Mouse (Mus musculus) MEL (cell line): ENCODE results near the gene Hmgb1. TPM values are rescaled to one million over a fixed set of nuclear protein-coding genes. Genes with fewer than 3 reads are reported as not detected.

Experiments used
- DNase-seq: peaks from one replicate; pipeline ENCODE4 v3.0.0; 2011; ENCODE audit warnings: low read depth, low spot score
- H3K27ac ChIP-seq: 2 replicates; pipeline ENCODE4 v1.5.1; 2012; ENCODE audit warnings: low read depth, mild to moderate bottlenecking, control low read depth, low read length, moderate library complexity; ENCODE audit not compliant: control insufficient read depth
- H3K27me3 ChIP-seq, 2 experiments: fragments of 150-350 bp in 1 of 2; sonication (generic) in 1 of 2; 2 replicates each; pipeline ENCODE4 v1.6.1; 2012; ENCODE audit warnings: low read length in 2 of 2, mild to moderate bottlenecking in 2 of 2, improper control_type of control experiment in 1 of 2, moderate library complexity in 1 of 2; ENCODE audit not compliant: insufficient read depth in 2 of 2, control insufficient read depth in 1 of 2
- H3K36me3 ChIP-seq, 2 experiments: 2 replicates each; pipeline ENCODE4 v1.6.1; 2012 to 2014; ENCODE audit warnings: low read length in 2 of 2, improper control_type of control experiment in 1 of 2, inconsistent platforms in 1 of 2, mild to moderate bottlenecking in 1 of 2; ENCODE audit not compliant: insufficient read depth in 2 of 2, control insufficient read depth in 1 of 2
- H3K4me1 ChIP-seq, 2 experiments: fragments of 150-350 bp in 1 of 2; sonication (generic) in 1 of 2; 2 replicates each; pipeline ENCODE4 v1.6.1; 2012; ENCODE audit warnings: low read length in 2 of 2, improper control_type of control experiment in 1 of 2, mild to moderate bottlenecking in 1 of 2; ENCODE audit not compliant: insufficient read depth in 2 of 2, control insufficient read depth in 1 of 2
- H3K4me3 ChIP-seq, 2 experiments: fragments of 150-350 bp in 1 of 2; sonication (generic) in 1 of 2; 2 replicates each; pipeline ENCODE4 v1.5.1; 2012; ENCODE audit warnings: low read depth in 2 of 2, low read length in 2 of 2, mild to moderate bottlenecking in 2 of 2, moderate library complexity in 2 of 2, control low read depth in 1 of 2, improper control_type of control experiment in 1 of 2; ENCODE audit not compliant: control insufficient read depth in 1 of 2, insufficient read depth in 1 of 2
- H3K79me2 ChIP-seq: 2 replicates; pipeline ENCODE4 v1.6.1; 2012; ENCODE audit warnings: mild to moderate bottlenecking, low read length, moderate library complexity; ENCODE audit not compliant: control insufficient read depth, poor library complexity, insufficient read depth
- H3K9ac ChIP-seq: 2 replicates; pipeline ENCODE4 v1.6.1; 2012; ENCODE audit warnings: low read depth, mild to moderate bottlenecking, control low read depth, low read length, moderate library complexity; ENCODE audit not compliant: control insufficient read depth, poor library complexity, severe bottlenecking
- H3K9me3 ChIP-seq: fragments of 150-350 bp; sonication (generic); replicated peaks from 2 replicates; pipeline ENCODE4 v1.6.1; 2012; ENCODE audit warnings: mild to moderate bottlenecking, low read length, improper control_type of control experiment, moderate library complexity; ENCODE audit not compliant: insufficient read depth
- BHLHE40 ChIP-seq: IDR thresholded peaks from 2 replicates; pipeline ENCODE4 v1.6.1; 2012; ENCODE audit warnings: low read depth, mild to moderate bottlenecking, inconsistent platforms, low read length, improper control_type of control experiment, borderline replicate concordance
- CHD2 ChIP-seq: IDR thresholded peaks from 2 replicates; pipeline ENCODE4 v1.6.1; 2011; ENCODE audit warnings: low read length, improper control_type of control experiment
- CTCF ChIP-seq, 3 experiments: IDR thresholded peaks in 2 of 3; conservative IDR thresholded peaks in 1 of 3; 2 replicates each; pipeline ENCODE4 v1.5.1; 2011 to 2012; ENCODE audit warnings: low read length in 3 of 3, low read depth in 2 of 3, mild to moderate bottlenecking in 2 of 3, improper control_type of control experiment in 1 of 3, inconsistent platforms in 1 of 3, mixed read lengths in 1 of 3, moderate library complexity in 1 of 3; ENCODE audit not compliant: control insufficient read depth in 1 of 3, insufficient read depth in 1 of 3, poor library complexity in 1 of 3, severe bottlenecking in 1 of 3
- E2F4 ChIP-seq: IDR thresholded peaks from 2 replicates; pipeline ENCODE4 v1.6.1; 2011; ENCODE audit warnings: low read depth, low read length, improper control_type of control experiment, borderline replicate concordance
- ELF1 ChIP-seq: IDR thresholded peaks from 2 replicates; pipeline ENCODE4 v1.6.1; 2014; ENCODE audit warnings: low read depth, mild to moderate bottlenecking, inconsistent platforms, low read length, improper control_type of control experiment, moderate library complexity
- EP300 ChIP-seq, 2 experiments: IDR thresholded peaks; 2 replicates each; pipeline ENCODE4 v1.6.1; 2011; ENCODE audit warnings: improper control_type of control experiment in 2 of 2, low read length in 2 of 2, low read depth in 1 of 2, mild to moderate bottlenecking in 1 of 2
- ETS1 ChIP-seq: IDR thresholded peaks from 2 replicates; pipeline ENCODE4 v1.6.1; 2012; ENCODE audit warnings: low read depth, mild to moderate bottlenecking, inconsistent platforms, low read length, improper control_type of control experiment, moderate library complexity
- GATA1 ChIP-seq: IDR thresholded peaks from 2 replicates; pipeline ENCODE4 v1.6.1; 2011; ENCODE audit warnings: low read depth, low read length, improper control_type of control experiment
- JUND ChIP-seq: IDR thresholded peaks from 2 replicates; pipeline ENCODE4 v1.6.1; 2011; ENCODE audit warnings: low read depth, mild to moderate bottlenecking, improper control_type of control experiment, low read length
- KAT2A ChIP-seq: conservative IDR thresholded peaks from 2 replicates; pipeline ENCODE4 v1.6.1; 2012; ENCODE audit warnings: low read depth, low read length, improper control_type of control experiment, inconsistent platforms
- MAX ChIP-seq: IDR thresholded peaks from 2 replicates; pipeline ENCODE4 v1.6.1; 2011; ENCODE audit warnings: low read length, improper control_type of control experiment
- MXI1 ChIP-seq: IDR thresholded peaks from 2 replicates; pipeline ENCODE4 v1.6.1; 2011; ENCODE audit warnings: mild to moderate bottlenecking, low read depth, low read length, improper control_type of control experiment
- MYB ChIP-seq: IDR thresholded peaks from 2 replicates; pipeline ENCODE4 v1.6.1; 2011; ENCODE audit warnings: mild to moderate bottlenecking, low read depth, low read length, improper control_type of control experiment
- NELFE ChIP-seq: IDR thresholded peaks from 2 replicates; pipeline ENCODE4 v1.6.1; 2011; ENCODE audit warnings: low read depth, low read length, improper control_type of control experiment
- POLR2A ChIP-seq, 2 experiments: IDR thresholded peaks; 2 replicates each; pipeline ENCODE4 v1.6.1; 2011 to 2012; ENCODE audit warnings: low read length in 2 of 2, mild to moderate bottlenecking in 2 of 2, control low read depth in 1 of 2, improper control_type of control experiment in 1 of 2, low read depth in 1 of 2, moderate library complexity in 1 of 2; ENCODE audit not compliant: control insufficient read depth in 1 of 2, insufficient read depth in 1 of 2, poor library complexity in 1 of 2
- POLR2AphosphoS2 ChIP-seq: IDR thresholded peaks from 2 replicates; pipeline ENCODE4 v1.6.1; 2011; ENCODE audit warnings: low read length, improper control_type of control experiment
- POLR2AphosphoS5 ChIP-seq: IDR thresholded peaks from 2 replicates; pipeline ENCODE4 v1.6.1; 2012; ENCODE audit warnings: low read depth, borderline replicate concordance, mild to moderate bottlenecking, inconsistent platforms, low read length, moderate library complexity, mixed read lengths
- RAD21 ChIP-seq: IDR thresholded peaks from 2 replicates; pipeline ENCODE4 v1.6.1; 2011; ENCODE audit warnings: mild to moderate bottlenecking, low read depth, low read length, improper control_type of control experiment
- RCOR1 ChIP-seq: IDR thresholded peaks from 2 replicates; pipeline ENCODE4 v1.6.1; 2012; ENCODE audit warnings: low read depth, mild to moderate bottlenecking, inconsistent platforms, low read length, improper control_type of control experiment
- SIN3A ChIP-seq: IDR thresholded peaks from 2 replicates; pipeline ENCODE4 v1.6.1; 2012; ENCODE audit warnings: low read length, improper control_type of control experiment, inconsistent platforms
- TAL1 ChIP-seq: IDR thresholded peaks from 2 replicates; pipeline ENCODE4 v1.6.1; 2012; ENCODE audit warnings: mild to moderate bottlenecking, inconsistent platforms, low read length, moderate library complexity, mixed read lengths
- TBP ChIP-seq: IDR thresholded peaks from 2 replicates; pipeline ENCODE4 v1.8.0; 2011; ENCODE audit warnings: low read depth, low read length, improper control_type of control experiment
- TCF12 ChIP-seq: IDR thresholded peaks from 2 replicates; pipeline ENCODE4 v1.6.1; 2014; ENCODE audit warnings: low read depth, mild to moderate bottlenecking, inconsistent platforms, low read length, improper control_type of control experiment, moderate library complexity
- USF1 ChIP-seq: IDR thresholded peaks from 2 replicates; pipeline ENCODE4 v1.6.1; 2014; ENCODE audit warnings: low read depth, mild to moderate bottlenecking, inconsistent platforms, low read length, improper control_type of control experiment, moderate library complexity
- USF2 ChIP-seq, 2 experiments: IDR thresholded peaks; 2 replicates each; pipeline ENCODE4 v1.6.1; 2011 to 2012; ENCODE audit warnings: improper control_type of control experiment in 2 of 2, low read length in 2 of 2, borderline replicate concordance in 1 of 2, inconsistent platforms in 1 of 2, low read depth in 1 of 2, mild to moderate bottlenecking in 1 of 2; ENCODE audit not compliant: insufficient read depth in 1 of 2
- ZC3H11A ChIP-seq: IDR thresholded peaks from 2 replicates; pipeline ENCODE4 v1.6.1; 2012; ENCODE audit warnings: low read depth, mild to moderate bottlenecking, inconsistent platforms, low read length, improper control_type of control experiment
- ZKSCAN1 ChIP-seq: IDR thresholded peaks from 2 replicates; pipeline ENCODE4 v1.6.1; 2012; ENCODE audit warnings: low read depth, mild to moderate bottlenecking, inconsistent platforms, low read length, improper control_type of control experiment, moderate library complexity
- ZMIZ1 ChIP-seq: IDR thresholded peaks from 2 replicates; pipeline ENCODE4 v1.6.1; 2012; ENCODE audit warnings: low read depth, mild to moderate bottlenecking, inconsistent platforms, low read length, improper control_type of control experiment, moderate library complexity
- ZNF384 ChIP-seq: IDR thresholded peaks from 2 replicates; pipeline ENCODE4 v1.6.1; 2012; ENCODE audit warnings: low read depth, mild to moderate bottlenecking, inconsistent platforms, low read length, improper control_type of control experiment
- polyA plus RNA-seq, 2 experiments: library from polyadenylated mRNA; stranded (reverse) in 1 of 2; unstranded in 1 of 2; fragments of >175 nt in 1 of 2; fragments of >200 nt in 1 of 2; gene quantifications; 2 replicates each; pipeline versions ENCODE4 v1.2.1 to v1.2.4; 2012; ENCODE audit warnings: low replicate concordance in 2 of 2, low read depth in 1 of 2; ENCODE audit not compliant: insufficient read length in 2 of 2, insufficient read depth in 1 of 2, missing spikeins in 1 of 2
- total RNA-seq: library from RNA; depleted of rRNA; stranded (reverse); fragments of 300-350 nt; gene quantifications from 2 replicates; pipeline ENCODE4 v1.2.3, GENCODE M21; 2012

Hmgb1 gene
- total and polyA plus RNA-seq, 3 experiments, result 600 to 678 TPM; not detected in 1

DNA sequence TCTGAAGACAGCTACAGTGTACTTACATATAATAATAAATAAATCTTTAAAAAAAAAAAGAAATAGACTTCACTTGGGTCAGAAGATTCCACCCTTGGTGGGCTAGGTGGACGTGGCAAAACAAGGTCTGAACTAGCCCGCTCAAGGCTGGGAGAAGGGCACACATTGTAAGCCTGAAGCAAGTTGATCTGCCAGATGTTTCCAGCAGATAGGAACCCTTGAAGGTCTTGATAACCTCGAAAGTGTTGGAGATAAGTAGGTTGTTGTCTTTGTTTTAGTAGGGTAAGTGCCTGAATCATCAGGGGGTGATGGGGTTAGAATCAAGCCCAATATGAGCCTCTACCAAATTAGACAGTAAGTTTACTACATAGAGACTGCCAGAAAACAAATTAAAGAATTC is 35.2 kb upstream of the Hmgb1 start:
- H3K27me3 ChIP-seq, result no peaks in the 10 kb centered on the region
- no peak overlapping the region for H3K9ac ChIP-seq
- H3K79me2 ChIP-seq, result no peaks in the 10 kb centered on the region
- no peaks in the 10 kb centered on the region for H3K9me3 ChIP-seq
- H3K4me3 ChIP-seq, result no peak overlapping the region
- H3K4me1 ChIP-seq, result peaks cover 22 to 39% of the 10 kb centered on the region in 2 experiments
- H3K27ac ChIP-seq, result peak overlapping the region; percentile 31
- no peak for TF ChIP-seq POLR2A (IDR thresholded peaks at IDR 0.05; ENCODE audit: control insufficient read depth in 1 of 2, insufficient read depth in 1 of 2, low read depth in 1 of 2, low read length in 2 of 2, poor library complexity in 1 of 2)
- TF ChIP-seq SIN3A, result peak; percentile 57
- TF ChIP-seq GATA1, result peak; percentile 93
- peak; percentile 97 for TF ChIP-seq TCF12
- TF ChIP-seq ETS1, result peak; percentile 81
- 0 out of 2 replicates have a peak, but pooled peaks have one; percentile 13 for TF ChIP-seq BHLHE40
- no peak for TF ChIP-seq ZNF384
- TF ChIP-seq TAL1, result peak; percentile 59
- TF ChIP-seq ZKSCAN1, result no peak
- no peak for TF ChIP-seq MAX
- TF ChIP-seq ZMIZ1, result no peak
- TF ChIP-seq NELFE, result no peak
- TF ChIP-seq EP300 (IDR thresholded peaks at IDR 0.05; ENCODE audit: low read depth in 1 of 2, low read length in 2 of 2), result peak; percentile 75 to 87
- DNase-seq, result peak; percentile 62
- peaks cover 5 to 40% of the 10 kb centered on the region in 2 experiments for H3K36me3 ChIP-seq

DNA sequence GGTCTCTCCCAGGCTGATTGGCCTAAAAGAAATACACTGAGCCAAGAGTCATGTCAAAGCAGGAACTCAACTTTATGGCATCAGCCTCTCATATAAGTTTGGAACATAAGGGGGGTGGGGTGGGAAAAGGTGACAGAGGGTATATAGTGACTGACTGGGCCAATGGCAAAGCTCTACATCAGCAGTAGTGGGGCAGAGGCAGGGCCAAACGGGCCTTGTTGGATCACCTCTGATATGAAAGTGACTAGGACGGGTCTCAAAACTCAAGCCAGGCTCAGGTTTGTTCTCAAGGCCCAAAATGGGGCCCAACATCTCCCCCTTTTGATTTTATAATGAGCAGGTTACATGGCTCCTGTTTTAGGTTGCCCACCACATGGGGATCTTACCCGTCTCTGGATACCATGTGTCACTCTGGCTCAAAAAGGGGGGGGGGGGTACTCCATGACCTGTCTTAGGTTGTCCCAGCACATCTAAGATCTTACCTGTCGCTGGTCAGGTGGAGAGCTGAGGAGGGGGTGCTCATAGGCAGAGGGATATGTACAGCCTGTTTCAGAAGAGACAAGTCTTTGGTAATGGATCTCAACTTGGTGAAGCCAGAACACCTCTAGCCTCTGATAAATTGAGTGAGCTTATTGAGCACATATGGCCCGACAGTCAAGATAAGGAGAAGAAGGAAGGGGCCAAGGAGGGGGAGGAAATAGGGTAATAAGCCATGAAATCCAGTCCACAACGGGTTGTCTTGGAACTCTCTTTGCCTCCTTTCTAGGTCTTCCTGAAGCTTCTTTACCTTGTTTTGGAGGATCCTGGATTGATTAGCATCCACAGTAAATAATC is 33.5 kb upstream of the Hmgb1 start:
- DNase-seq, result peak; percentile 59
- no peak overlapping the region for H3K9ac ChIP-seq
- peaks cover 22 to 39% of the 10 kb centered on the region in 2 experiments for H3K4me1 ChIP-seq
- no peaks in the 10 kb centered on the region for H3K79me2 ChIP-seq
- no peaks in the 10 kb centered on the region for H3K27me3 ChIP-seq
- H3K9me3 ChIP-seq, result no peaks in the 10 kb centered on the region
- H3K27ac ChIP-seq, result peak overlapping the region; percentile 24
- H3K4me3 ChIP-seq, result no peak overlapping the region
- H3K36me3 ChIP-seq, result peaks cover 15 to 40% of the 10 kb centered on the region in 2 experiments
- TF ChIP-seq SIN3A (no peak), RCOR1 (no peak), KAT2A (no peak), TCF12 (peak; percentile 53; the same call in 1 of the 2 replicates), USF1 (no peak), ETS1 (peak; percentile 28; the same call in 1 of the 2 replicates), E2F4 (no peak), MXI1 (0 out of 2 replicates have a peak, but pooled peaks have one; percentile 32), CTCF (IDR thresholded peaks at IDR 0.05 in 2 of 3, conservative IDR thresholded peaks at IDR 0.05 in 1 of 3; ENCODE audit: control insufficient read depth in 1 of 3, insufficient read depth in 1 of 3, low read depth in 2 of 3, low read length in 3 of 3, poor library complexity in 1 of 3, severe bottlenecking in 1 of 3) (no peak), ZC3H11A (no peak), MAX (0 out of 2 replicates have a peak, but pooled peaks have one; percentile 33), RAD21 (no peak), JUND (no peak), ZKSCAN1 (no peak), EP300 (IDR thresholded peaks at IDR 0.05; ENCODE audit: low read depth in 1 of 2, low read length in 2 of 2) (peak; percentile 6 to 46; a peak in 1 of 4 replicates), POLR2AphosphoS5 (no peak), ELF1 (no peak), CHD2 (peak; percentile 17; the same call in 1 of the 2 replicates), USF2 (IDR thresholded peaks at IDR 0.05; ENCODE audit: borderline replicate concordance in 1 of 2, insufficient read depth in 1 of 2, low read depth in 1 of 2, low read length in 2 of 2) (no peak), TBP (no peak), TAL1 (no peak; the same call in 1 of the 2 replicates), POLR2AphosphoS2 (peak; percentile 78), NELFE (no peak), ZNF384 (no peak), MYB (0 out of 2 replicates have a peak, but pooled peaks have one; percentile 15)
